Mouse (Mus musculus) heart, embryonic 14.5 days (tissue): ENCODE measurements around the gene Cpt1a. TPM values are rescaled to one million over a fixed set of nuclear protein-coding genes. Genes with fewer than 3 reads are reported as not detected.

Experiments
- ATAC-seq: fragments of 200-750 bp; cut with Nextera tagmentation; 2 replicates; pipeline ENCODE4 v1.8.0; 2017; ENCODE audit warnings: low read depth, moderate TSS enrichment; ENCODE audit not compliant: insufficient number of reproducible peaks, insufficient read depth, low FRiP score
- H3K27ac ChIP-seq, 2 experiments: fragments of 200-500 bp in 1 of 2; fragments of 300-500 bp in 1 of 2; sonication (generic) in 1 of 2; replicated peaks in 1 of 2; 2 replicates each; pipeline ENCODE4 v1.5.1; 2012 to 2014; ENCODE audit warnings: low read depth in 2 of 2, low read length in 2 of 2, control low read depth in 1 of 2, mild to moderate bottlenecking in 1 of 2, mixed read lengths in 1 of 2; ENCODE audit not compliant: control insufficient read depth in 1 of 2, insufficient read depth in 1 of 2
- H3K27me3 ChIP-seq: fragments of 300-500 bp; sonication (generic); 2 replicates; pipeline ENCODE4 v1.6.1; 2014; ENCODE audit warnings: mild to moderate bottlenecking, low read length, control low read depth; ENCODE audit not compliant: control insufficient read depth, insufficient read depth
- H3K36me3 ChIP-seq: fragments of 300-500 bp; sonication (generic); 2 replicates; pipeline ENCODE4 v1.6.1; 2014; ENCODE audit warnings: mild to moderate bottlenecking, control low read depth, low read length, mixed read lengths; ENCODE audit not compliant: control insufficient read depth, insufficient read depth
- H3K4me1 ChIP-seq, 2 experiments: fragments of 200-500 bp in 1 of 2; fragments of 300-500 bp in 1 of 2; sonication (generic) in 1 of 2; 2 replicates each; pipeline ENCODE4 v1.6.1; 2012 to 2014; ENCODE audit warnings: low read length in 2 of 2, control low read depth in 1 of 2, mixed read lengths in 1 of 2; ENCODE audit not compliant: control insufficient read depth in 2 of 2, insufficient read depth in 2 of 2
- H3K4me2 ChIP-seq: fragments of 300-500 bp; sonication (generic); 2 replicates; pipeline ENCODE4 v1.6.1; 2014; ENCODE audit warnings: mild to moderate bottlenecking, low read length
- H3K4me3 ChIP-seq, 2 experiments: fragments of 200-500 bp in 1 of 2; fragments of 300-500 bp in 1 of 2; sonication (generic) in 1 of 2; 2 replicates each; pipeline ENCODE4 v1.5.1; 2012 to 2014; ENCODE audit warnings: low read length in 2 of 2, mild to moderate bottlenecking in 2 of 2, control low read depth in 1 of 2, low read depth in 1 of 2, moderate library complexity in 1 of 2; ENCODE audit not compliant: control insufficient read depth in 1 of 2, insufficient read depth in 1 of 2
- H3K9ac ChIP-seq: fragments of 300-500 bp; sonication (generic); 2 replicates; pipeline ENCODE4 v1.6.1; 2014; ENCODE audit warnings: mild to moderate bottlenecking, low read length
- H3K9me3 ChIP-seq: fragments of 300-500 bp; sonication (generic); 2 replicates; pipeline ENCODE4 v1.6.1; 2016; ENCODE audit warnings: low read length, control low read depth; ENCODE audit not compliant: control insufficient read depth
- WGBS: fragments of 180-500 bp; shearing (Covaris S2); extraction: QIAGEN DNeasy Blood & Tissue Kit; methylation state at CpG from one replicate; pipeline ENCODE4 v1.1.7; 2014; 5-methylcytosine and 5-hydroxymethylcytosine counted together
- polyA plus RNA-seq: library from polyadenylated mRNA; unstranded; fragments of >200 nt; fragmentation: Nextera tagmentation; extraction: Ambion mirVana; gene quantifications from 2 replicates; pipeline ENCODE4 v1.2.1, GENCODE M21; 2014

The Cpt1a gene
- polyA plus RNA-seq, 1 experiment from 2014 or later = 29.2 TPM

GRCm38 (mm10) chr19:3375945-3376495, 53.9 kb downstream of the Cpt1a start:
- Histone ChIP-seq H3K27ac (no peak overlapping the region), H3K4me3 (no peak overlapping the region), H3K4me1 (peaks cover 0 to 5% of the 10 kb centered on the region in 2 experiments; a peak in 1 of 4 replicates), H3K9ac (no peak overlapping the region), H3K36me3 (peaks cover 96% of the 10 kb centered on the region), H3K9me3 (no peaks in the 10 kb centered on the region), H3K27me3 (no peaks in the 10 kb centered on the region), H3K4me2 (no peak overlapping the region)
- no peak for ATAC-seq
- WGBS = 73% methylated on average over 7 of the region's 7 CpGs

- 23% methylated on average over 4 of the region's 4 CpGs for WGBS
Measured at GRCm38 (mm10) chr19:3376966-3377715, 55.0 kb downstream of the Cpt1a start.

GRCm38 (mm10) chr19:3378614-3379013, 56.5 kb downstream of the Cpt1a start:
- Histone ChIP-seq H3K4me1 (peaks cover 0 to 3% of the 10 kb centered on the region in 2 experiments; a peak in 1 of 4 replicates), H3K9me3 (no peaks in the 10 kb centered on the region), H3K27me3 (no peaks in the 10 kb centered on the region), H3K4me3 (no peak overlapping the region), H3K36me3 (peaks cover 92% of the 10 kb centered on the region), H3K9ac (no peak overlapping the region), H3K27ac (no peak overlapping the region), H3K4me2 (no peak overlapping the region)
- no peak for ATAC-seq
- 86% methylated on average over 3 of the region's 3 CpGs for WGBS

More at GRCm38 (mm10) chr19:3376966-3377715, 55.0 kb downstream of the Cpt1a start:
- H3K27me3 ChIP-seq = no peaks in the 10 kb centered on the region
- H3K4me3 ChIP-seq = no peak overlapping the region
- H3K9me3 ChIP-seq = no peaks in the 10 kb centered on the region
- no peak overlapping the region for H3K9ac ChIP-seq
- H3K4me1 ChIP-seq = peaks cover 0 to 5% of the 10 kb centered on the region in 2 experiments; a peak in 1 of 4 replicates
- no peak overlapping the region for H3K4me2 ChIP-seq
- H3K27ac ChIP-seq = no peak overlapping the region
- H3K36me3 ChIP-seq = peaks cover 96% of the 10 kb centered on the region
- no peak for ATAC-seq

GRCm38 (mm10) chr19:3388061-3388460, 65.9 kb downstream of the Cpt1a start:
- Histone ChIP-seq H3K9me3 (peaks cover 4% of the 10 kb centered on the region), H3K4me2 (no peak overlapping the region), H3K9ac (no peak overlapping the region), H3K36me3 (peaks cover 34% of the 10 kb centered on the region), H3K4me3 (no peak overlapping the region), H3K27ac (no peak overlapping the region), H3K4me1 (peaks cover 11 to 24% of the 10 kb centered on the region in 2 experiments), H3K27me3 (no peaks in the 10 kb centered on the region)
- no peak for ATAC-seq
- 54% methylated on average over 6 of the region's 6 CpGs for WGBS

- H3K4me1 ChIP-seq = peaks cover 11 to 24% of the 10 kb centered on the region in 2 experiments
- peak; percentile 81 for ATAC-seq
- H3K36me3 ChIP-seq = peaks cover 32% of the 10 kb centered on the region
- 2% methylated on average over 33 of the region's 33 CpGs for WGBS
- peak within 1 kb of the TSS; percentile 42 to 47 for H3K4me3 ChIP-seq
- peak within 1 kb of the TSS; percentile 96 for H3K4me2 ChIP-seq
- peaks cover 4% of the 10 kb centered on the region for H3K9me3 ChIP-seq
- no peaks in the 10 kb centered on the region for H3K27me3 ChIP-seq
- no peak within 1 kb of the TSS for H3K27ac ChIP-seq
- H3K9ac ChIP-seq = peak within 1 kb of the TSS; percentile 73
Measured at GRCm38 (mm10) chr19:3388629-3389057, 66.5 kb downstream of the Cpt1a start, which contains the start of gene Tesmin. Tesmin (plus strand) TSS chr19:3388857.

- H3K4me2 ChIP-seq = peak overlapping the region; percentile 96
- H3K36me3 ChIP-seq = peaks cover 28% of the 10 kb centered on the region
- under 1% methylated on average over 31 of the region's 43 CpGs for WGBS
- H3K27ac ChIP-seq = no peak overlapping the region
- peak overlapping the region; percentile 73 for H3K9ac ChIP-seq
- peak; percentile 89 for ATAC-seq
- peaks cover 4% of the 10 kb centered on the region for H3K9me3 ChIP-seq
- peaks cover 11 to 24% of the 10 kb centered on the region in 2 experiments for H3K4me1 ChIP-seq
- peak overlapping the region; percentile 42 to 47 for H3K4me3 ChIP-seq
- no peaks in the 10 kb centered on the region for H3K27me3 ChIP-seq
Measured at GRCm38 (mm10) chr19:3389089-3389488, 67.0 kb downstream of the Cpt1a start.

- no peaks in the 10 kb centered on the region for H3K36me3 ChIP-seq
- H3K27me3 ChIP-seq = no peaks in the 10 kb centered on the region
- H3K4me1 ChIP-seq = peaks cover 11 to 34% of the 10 kb centered on the region in 2 experiments
- no peak overlapping the region for H3K4me3 ChIP-seq
- ATAC-seq = no peak
- H3K9ac ChIP-seq = no peak overlapping the region
- H3K27ac ChIP-seq = peak overlapping the region; percentile 14 to 44
- WGBS = 13% methylated on average over 1 of the region's 1 CpGs
- H3K9me3 ChIP-seq = peaks cover 4% of the 10 kb centered on the region
- no peak overlapping the region for H3K4me2 ChIP-seq
Measured at GRCm38 (mm10) chr19:3392384-3392783, 70.2 kb downstream of the Cpt1a start.
